In the genomic region with DNA sequence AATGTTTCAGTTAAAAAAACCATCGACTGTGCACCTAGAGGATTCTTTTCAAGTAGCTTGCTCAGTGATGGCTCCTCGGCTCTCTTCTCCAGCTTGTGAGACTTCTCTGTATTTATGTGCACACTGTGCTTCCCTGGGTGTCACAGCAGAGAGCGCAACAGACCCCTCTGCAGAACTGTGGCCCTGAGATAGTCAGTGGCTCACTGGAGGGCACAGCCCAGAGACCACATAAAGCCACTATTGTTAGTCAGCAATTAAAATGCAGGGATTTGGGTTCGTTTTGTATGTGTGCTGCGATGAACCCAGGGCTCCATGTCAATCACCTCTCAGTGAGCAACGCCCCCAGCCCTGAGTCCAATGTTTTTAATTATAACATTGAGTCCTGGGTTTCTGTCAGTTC, we compare ENCODE assay signal across 14 mouse cellular contexts. TPM values are rescaled to one million over a fixed set of nuclear protein-coding genes. Genes with fewer than 3 reads are reported as not detected.
A peak's percentile ranks its signal among the peaks of the same experiment; 100 is the strongest.
DNase-seq lines count a peak whose midpoint lies in the region; ATAC-seq and TF ChIP-seq lines count a peak whose summit lies in the region.
"Had no signal": no experiment of that assay in that cellular context is flagged by ENCODE, and none has a peak within 500 bp of the region (broad histone marks: within the 10 kb centered on the region; RNA-seq: fewer than 3 reads in every experiment).

No protein-coding gene starts in this region.

- 15% methylated on average over 6 of the region's 6 CpGs for WGBS in forebrain, embryonic 12.5 days
- 42% methylated on average over 6 of the region's 6 CpGs for WGBS in hindbrain, embryonic 15.5 days
- 42% methylated on average over 6 of the region's 6 CpGs for WGBS in neural tube, embryonic 14.5 days

- peak overlapping the region; percentile 80 for H3K27ac ChIP-seq in left cerebral cortex, adult 2 months
- peak overlapping the region; percentile 57 for H3K27ac ChIP-seq in forebrain, embryonic 12.5 days
- H3K27ac ChIP-seq in hindbrain, embryonic 15.5 days (replicated peaks): no peak overlapping the region
- H3K27ac ChIP-seq in neural tube, embryonic 14.5 days (ENCODE audit: low read depth, low read length): no peak overlapping the region
- H3K27ac ChIP-seq: liver, embryonic 14.5 days had no signal

- peaks cover 37% of the 10 kb centered on the region for H3K4me1 ChIP-seq in forebrain, embryonic 12.5 days
- H3K4me1 ChIP-seq in hindbrain, embryonic 15.5 days (replicated peaks): peaks cover 24% of the 10 kb centered on the region
- H3K4me1 ChIP-seq in neural tube, embryonic 14.5 days (ENCODE audit: control insufficient read depth, insufficient read depth, low read length): peaks cover 11% of the 10 kb centered on the region; the same call in 1 of the 2 replicates

- intact Hi-C loops in left cerebral cortex, adult 2 months (cut with DNase I): no loop called here
- intact Hi-C loops in left cerebral cortex, postnatal 10 days (cut with DNase I): no loop called here

- peak; percentile 77 for ATAC-seq in forebrain, embryonic 12.5 days (ENCODE audit: low FRiP score)
- 0 out of 2 replicates have a peak, but pooled peaks have one; percentile 49 for ATAC-seq in hindbrain, embryonic 15.5 days (ENCODE audit: low FRiP score, low read depth)
- peak; percentile 45; the same call in 1 of the 2 replicates for ATAC-seq in neural tube, embryonic 14.5 days (ENCODE audit: low read depth)
- ATAC-seq: activated CD4-positive, CD25-positive, alpha-beta regulatory T cell, adult 4 months; intestine, postnatal 0 days had no signal

- no peak overlapping the region for H3K4me3 ChIP-seq in left cerebral cortex, adult 2 months
- no peak overlapping the region for H3K4me3 ChIP-seq in forebrain, embryonic 12.5 days (replicated peaks)
- no peak overlapping the region for H3K4me3 ChIP-seq in hindbrain, embryonic 15.5 days
- H3K4me3 ChIP-seq in neural tube, embryonic 14.5 days (ENCODE audit: low read depth, low read length): no peak overlapping the region

- no peak for TF ChIP-seq CTCF in left cerebral cortex, adult 2 months (IDR thresholded peaks at IDR 0.05)

- H3K9ac ChIP-seq in forebrain, embryonic 12.5 days: no peak overlapping the region
- no peak overlapping the region for H3K9ac ChIP-seq in hindbrain, embryonic 15.5 days
- no peak overlapping the region for H3K9ac ChIP-seq in neural tube, embryonic 14.5 days (replicated peaks; ENCODE audit: low read depth, low read length)
- H3K9ac ChIP-seq: liver, embryonic 14.5 days had no signal

- no peaks in the 10 kb centered on the region for H3K27me3 ChIP-seq in forebrain, embryonic 12.5 days
- H3K27me3 ChIP-seq in hindbrain, embryonic 15.5 days: no peaks in the 10 kb centered on the region
- H3K27me3 ChIP-seq in neural tube, embryonic 14.5 days (ENCODE audit: control insufficient read depth, insufficient read depth, low read length): no peaks in the 10 kb centered on the region

- no peak overlapping the region for H3K4me2 ChIP-seq in forebrain, embryonic 12.5 days
- no peak overlapping the region for H3K4me2 ChIP-seq in hindbrain, embryonic 15.5 days
- no peak overlapping the region for H3K4me2 ChIP-seq in neural tube, embryonic 14.5 days (ENCODE audit: low read depth, low read length)

- no peaks in the 10 kb centered on the region for H3K9me3 ChIP-seq in forebrain, embryonic 12.5 days
- no peaks in the 10 kb centered on the region for H3K9me3 ChIP-seq in hindbrain, embryonic 15.5 days
- no peaks in the 10 kb centered on the region for H3K9me3 ChIP-seq in neural tube, embryonic 14.5 days (ENCODE audit: control insufficient read depth, low read length)

- DNase-seq in left cerebral cortex, adult 2 months (ENCODE audit: extremely low spot score in 1 of 2, low spot score in 2 of 2): no peak
- no peak for DNase-seq in left cerebral cortex, adult 9 months (ENCODE audit: low spot score in 2 of 2)
- no peak for DNase-seq in cerebellum, adult 11-12 months
- DNase-seq in left cerebral cortex, postnatal 10 days (ENCODE audit: extremely low spot score in 1 of 2, low spot score in 2 of 2): no peak
- DNase-seq in spleen, adult 12 weeks (ENCODE audit: low spot score): no peak
- DNase-seq: cerebellum, adult 9-10 months; kidney, postnatal 4 days; spleen, adult 18-20 months had no signal

- H3K36me3 ChIP-seq in forebrain, embryonic 12.5 days (replicated peaks): peaks cover 59% of the 10 kb centered on the region
- H3K36me3 ChIP-seq in hindbrain, embryonic 15.5 days: peaks cover 45% of the 10 kb centered on the region
- H3K36me3 ChIP-seq in neural tube, embryonic 14.5 days (ENCODE audit: control insufficient read depth, insufficient read depth, low read length): peaks cover 35% of the 10 kb centered on the region

RNA-seq across cellular contexts. Expression of a gene that starts 5.9 kb away (rescaled TPM):
- total RNA-seq in left cerebral cortex, adult 2 months (2021): 100 to 1,000 TPM; 975 to 978 TPM
- 955 and 986 TPM in 2 replicates for polyA plus RNA-seq in forebrain, embryonic 12.5 days (2016; fragmentation: Nextera tagmentation; extraction: Ambion mirVana)
- 665 and 758 TPM in 2 replicates for polyA plus RNA-seq in hindbrain, embryonic 15.5 days (2015; fragmentation: Nextera tagmentation; extraction: Ambion mirVana)
- polyA plus RNA-seq in neural tube, embryonic 14.5 days (2014; fragmentation: Nextera tagmentation; extraction: Ambion mirVana): 788 and 789 TPM in 2 replicates
- 1,000 to 10,000 TPM; 1,219 to 1,311 TPM for total RNA-seq in left cerebral cortex, postnatal 10 days (2021)

Comparison
In these comparisons a context has a peak if more than half of its experiments do, and no peak if none do; other contexts are left out.
1. H3K27ac ChIP-seq: peak in left cerebral cortex, adult 2 months (single experiment) and forebrain, embryonic 12.5 days (single experiment); none in hindbrain, embryonic 15.5 days (single experiment) and neural tube, embryonic 14.5 days (single experiment).
2. Peak in every context shown above with its lines, with median percentiles within 50 percentile points of each other: ATAC-seq.